Mouse (Mus musculus) G1E (cell line): ENCODE measurements around the gene Mum1. TPM values are rescaled to one million over a fixed set of nuclear protein-coding genes. Genes with fewer than 3 reads are reported as not detected.
"Not testable (repeated sequence)": the region's sequence is repeated elsewhere in the genome, so short reads cannot be mapped to it uniquely, and the experiment has no call there.

ENCODE experiments used
- ATAC-seq: 2 replicates; pipeline ENCODE4 v1.8.0; 2016; ENCODE audit warnings: mild to moderate bottlenecking; ENCODE audit not compliant: insufficient number of reproducible peaks, poor library complexity, low FRiP score, severe bottlenecking; ENCODE audit errors: extremely low read depth
- DNase-seq: peaks from one replicate; pipeline ENCODE4 v3.0.0; 2012; ENCODE audit warnings: low spot score
- H3K27me3 ChIP-seq: 2 replicates; pipeline ENCODE4 v1.6.1; 2012; ENCODE audit warnings: mild to moderate bottlenecking, low read length, inconsistent platforms; ENCODE audit not compliant: insufficient read depth
- H3K36me3 ChIP-seq: replicated peaks from 2 replicates; pipeline ENCODE3; 2012; ENCODE audit warnings: mild to moderate bottlenecking, inconsistent platforms
- H3K4me1 ChIP-seq: 2 replicates; pipeline ENCODE4 v1.6.1; 2012; ENCODE audit warnings: low read depth, low read length, inconsistent platforms, mixed read lengths; ENCODE audit not compliant: insufficient read depth
- H3K4me3 ChIP-seq: 2 replicates; pipeline ENCODE4 v1.5.1; 2012; ENCODE audit warnings: low read depth, mild to moderate bottlenecking, inconsistent platforms, low read length, moderate library complexity, mixed read lengths
- H3K9me3 ChIP-seq: replicated peaks from 2 replicates; pipeline ENCODE4 v1.6.1; 2012; ENCODE audit warnings: inconsistent platforms
- CTCF ChIP-seq: IDR thresholded peaks from 2 replicates; pipeline ENCODE4 v1.5.1; 2012; ENCODE audit warnings: low read depth, low read length, inconsistent platforms, mixed read lengths
- GATA1 ChIP-seq: IDR thresholded peaks from 2 replicates; pipeline ENCODE4 v1.6.1; 2012; ENCODE audit warnings: borderline replicate concordance, low read length, inconsistent platforms, mixed read lengths
- GATA2 ChIP-seq: IDR thresholded peaks from 2 replicates; pipeline ENCODE4 v1.6.1; 2012; ENCODE audit warnings: low read depth, low read length, inconsistent platforms, borderline replicate concordance
- POLR2AphosphoS5 ChIP-seq: IDR thresholded peaks from 2 replicates; pipeline ENCODE4 v1.6.1; 2012; ENCODE audit warnings: low read depth, low read length, inconsistent platforms; ENCODE audit not compliant: insufficient replicate concordance
- TAL1 ChIP-seq: conservative IDR thresholded peaks from 2 replicates; pipeline ENCODE4 v1.6.1; 2012; ENCODE audit warnings: low read depth, low read length, inconsistent platforms, mixed read lengths
- polyA plus RNA-seq: library from polyadenylated mRNA; stranded (reverse); fragments of >175 nt; gene quantifications from 2 replicates; pipeline ENCODE4 v1.2.3, GENCODE M21; 2012
- total RNA-seq, 2 experiments: library from RNA; stranded (forward) in 1 of 2; stranded (reverse) in 1 of 2; fragments of 200-1000 nt in 1 of 2; fragments of >200 nt in 1 of 2; fragmentation: Nextera tagmentation in 1 of 2; gene quantifications; 2 replicates each; pipeline ENCODE4 v1.2.3; 2014 to 2017

The Mum1 gene
- total and polyA plus RNA-seq, 3 experiments: 16.9 to 56.1 (median 36.2) TPM

- Histone ChIP-seq H3K36me3 (no peaks in the 10 kb centered on the region), H3K9me3 (no peaks in the 10 kb centered on the region), H3K4me1 (no peaks in the 10 kb centered on the region), H3K27me3 (peaks cover 64% of the 10 kb centered on the region), H3K4me3 (no peak overlapping the region)
- no peak for TF ChIP-seq POLR2AphosphoS5
- no peak for TF ChIP-seq TAL1
- no peak for TF ChIP-seq CTCF
- no peak for TF ChIP-seq GATA1
- ATAC-seq: no peak
- DNase-seq: no peak
Measured at GRCm38 (mm10) chr10:80204055-80204454, 22.2 kb upstream of the Mum1 start.

GRCm38 (mm10) chr10:80207201-80207600 lies 19.0 kb upstream of the Mum1 start:
- DNase-seq: no peak
- TF ChIP-seq CTCF: no peak
- TF ChIP-seq POLR2AphosphoS5: no peak
- TF ChIP-seq GATA2: no peak
- H3K4me1 ChIP-seq: no peaks in the 10 kb centered on the region
- no peaks in the 10 kb centered on the region for H3K36me3 ChIP-seq
- no peak overlapping the region for H3K4me3 ChIP-seq
- ATAC-seq: no peak
- no peaks in the 10 kb centered on the region for H3K9me3 ChIP-seq
- H3K27me3 ChIP-seq: peaks cover 58% of the 10 kb centered on the region

- Histone ChIP-seq H3K4me3 (no peak overlapping the region), H3K36me3 (no peaks in the 10 kb centered on the region), H3K4me1 (no peaks in the 10 kb centered on the region), H3K9me3 (no peaks in the 10 kb centered on the region), H3K27me3 (peaks cover 59% of the 10 kb centered on the region)
- ATAC-seq (no peak), DNase-seq (no peak)
- TF ChIP-seq POLR2AphosphoS5 (no peak), CTCF (no peak), GATA1 (no peak), TAL1 (no peak), GATA2 (no peak)
Measured at GRCm38 (mm10) chr10:80207676-80208075, 18.6 kb upstream of the Mum1 start.

GRCm38 (mm10) chr10:80208248-80208647 lies 18.0 kb upstream of the Mum1 start:
- no peak overlapping the region for H3K4me3 ChIP-seq
- H3K36me3 ChIP-seq: no peaks in the 10 kb centered on the region
- TF ChIP-seq POLR2AphosphoS5 (no peak), GATA2 (no peak), CTCF (no peak), TAL1 (no peak), GATA1 (no peak)
- DNase-seq (no peak), ATAC-seq (no peak)
- H3K4me1 ChIP-seq: no peaks in the 10 kb centered on the region
- H3K27me3 ChIP-seq: peaks cover 62% of the 10 kb centered on the region
- no peaks in the 10 kb centered on the region for H3K9me3 ChIP-seq

- H3K4me1 ChIP-seq: no peaks in the 10 kb centered on the region
- peaks cover 59% of the 10 kb centered on the region for H3K27me3 ChIP-seq
- no peaks in the 10 kb centered on the region for H3K9me3 ChIP-seq
- H3K4me3 ChIP-seq: no peak overlapping the region
- H3K36me3 ChIP-seq: no peaks in the 10 kb centered on the region
- ATAC-seq (no peak), DNase-seq (no peak)
- TF ChIP-seq GATA2 (no peak), POLR2AphosphoS5 (no peak), CTCF (no peak), GATA1 (no peak), TAL1 (no peak)
Measured at GRCm38 (mm10) chr10:80208841-80209371, 17.3 kb upstream of the Mum1 start.

GRCm38 (mm10) chr10:80211547-80212103 lies 14.6 kb upstream of the Mum1 start:
- not testable (repeated sequence) for ATAC-seq, H3K4me1 ChIP-seq, H3K4me3 ChIP-seq, H3K36me3 ChIP-seq, H3K9me3 ChIP-seq, DNase-seq
- peaks cover 41% of the 10 kb centered on the region for H3K27me3 ChIP-seq

- Histone ChIP-seq H3K4me1 (no peaks in the 10 kb centered on the region), H3K27me3 (peaks cover 39% of the 10 kb centered on the region), H3K4me3 (no peak overlapping the region), H3K9me3 (no peaks in the 10 kb centered on the region), H3K36me3 (no peaks in the 10 kb centered on the region)
- DNase-seq: no peak
- ATAC-seq: no peak
- TF ChIP-seq GATA1: no peak
- TF ChIP-seq GATA2: no peak
- TF ChIP-seq POLR2AphosphoS5: no peak
- TF ChIP-seq CTCF: no peak
- no peak for TF ChIP-seq TAL1
Measured at GRCm38 (mm10) chr10:80215048-80215772, 11.0 kb upstream of the Mum1 start.
